Mouse (Mus musculus) kidney, embryonic 16.5 days (tissue): ENCODE measurements around the gene Flt3. TPM values are rescaled to one million over a fixed set of nuclear protein-coding genes. Genes with fewer than 3 reads are reported as not detected.

Experiments used
- ATAC-seq: fragments of 200-750 bp; cut with Nextera tagmentation; 2 replicates; pipeline ENCODE4 v1.8.0; 2017; ENCODE audit warnings: moderate TSS enrichment; ENCODE audit not compliant: low FRiP score, low TSS enrichment
- H3K27ac ChIP-seq: fragments of 300-500 bp; sonication (generic); 2 replicates; pipeline ENCODE4 v1.5.1; 2014; ENCODE audit warnings: low read length
- H3K27me3 ChIP-seq: fragments of 300-500 bp; sonication (generic); 2 replicates; pipeline ENCODE4 v1.6.1; 2014; ENCODE audit warnings: low read length, control low read depth, mixed read lengths; ENCODE audit not compliant: insufficient read depth
- H3K36me3 ChIP-seq: fragments of 300-500 bp; sonication (generic); 2 replicates; pipeline ENCODE4 v1.6.1; 2014; ENCODE audit warnings: low read length, control low read depth, mixed read lengths; ENCODE audit not compliant: insufficient read depth
- H3K4me1 ChIP-seq: fragments of 300-500 bp; sonication (generic); 2 replicates; pipeline ENCODE4 v1.6.1; 2014; ENCODE audit warnings: low read length, control low read depth, mixed read lengths; ENCODE audit not compliant: insufficient read depth
- H3K4me2 ChIP-seq: fragments of 300-500 bp; sonication (generic); replicated peaks from 2 replicates; pipeline ENCODE4 v1.6.1; 2014; ENCODE audit warnings: low read depth, low read length
- H3K4me3 ChIP-seq: fragments of 300-500 bp; sonication (generic); 2 replicates; pipeline ENCODE4 v1.5.1; 2014; ENCODE audit warnings: mild to moderate bottlenecking, low read length
- H3K9ac ChIP-seq: fragments of 300-500 bp; sonication (generic); replicated peaks from 2 replicates; pipeline ENCODE4 v1.6.1; 2014; ENCODE audit warnings: low read length
- H3K9me3 ChIP-seq: fragments of 300-500 bp; sonication (generic); 2 replicates; pipeline ENCODE4 v1.6.1; 2016; ENCODE audit warnings: low read length, control low read depth
- WGBS: fragments of 180-500 bp; shearing (Covaris S2); extraction: QIAGEN DNeasy Blood & Tissue Kit; methylation state at CpG from one replicate; pipeline ENCODE4 v1.1.7; 2014; 5-methylcytosine and 5-hydroxymethylcytosine counted together
- polyA plus RNA-seq: library from polyadenylated mRNA; unstranded; fragments of >200 nt; fragmentation: Nextera tagmentation; extraction: Ambion mirVana; gene quantifications from 2 replicates; pipeline ENCODE4 v1.2.1, GENCODE M21; 2015

Gene Flt3
- polyA plus RNA-seq, 1 experiment from 2014 or later: 0.06 TPM

- 56% methylated on average over 2 of the region's 2 CpGs for WGBS
- Histone ChIP-seq H3K9me3 (peaks cover 2% of the 10 kb centered on the region; the same call in 1 of the 2 replicates), H3K27me3 (no peaks in the 10 kb centered on the region), H3K4me2 (no peak overlapping the region), H3K9ac (no peak overlapping the region), H3K36me3 (no peaks in the 10 kb centered on the region), H3K4me1 (no peaks in the 10 kb centered on the region), H3K27ac (no peak overlapping the region), H3K4me3 (no peak overlapping the region)
- no peak for ATAC-seq
These were observed 9.5 kb downstream of the Flt3 start for GRCm38 (mm10) chr5:147390772-147391171.

- Histone ChIP-seq H3K4me1 (no peaks in the 10 kb centered on the region), H3K9me3 (no peaks in the 10 kb centered on the region), H3K27ac (no peak overlapping the region), H3K27me3 (no peaks in the 10 kb centered on the region), H3K9ac (no peak overlapping the region), H3K4me3 (no peak overlapping the region), H3K4me2 (no peak overlapping the region), H3K36me3 (no peaks in the 10 kb centered on the region)
- ATAC-seq: no peak
- 83% methylated on average over 5 of the region's 5 CpGs for WGBS
These were observed 11.2 kb downstream of the Flt3 start for GRCm38 (mm10) chr5:147389052-147389451.

GRCm38 (mm10) chr5:147388376-147389008 is 11.8 kb downstream of the Flt3 start:
- H3K4me3 ChIP-seq: no peak overlapping the region
- H3K27ac ChIP-seq: no peak overlapping the region
- 79% methylated on average over 9 of the region's 9 CpGs for WGBS
- H3K9ac ChIP-seq: no peak overlapping the region
- H3K4me1 ChIP-seq: no peaks in the 10 kb centered on the region
- ATAC-seq: no peak
- H3K4me2 ChIP-seq: no peak overlapping the region
- no peaks in the 10 kb centered on the region for H3K36me3 ChIP-seq
- no peaks in the 10 kb centered on the region for H3K9me3 ChIP-seq
- H3K27me3 ChIP-seq: no peaks in the 10 kb centered on the region

GRCm38 (mm10) chr5:147386865-147387264 is 13.4 kb downstream of the Flt3 start:
- H3K9ac ChIP-seq: no peak overlapping the region
- no peaks in the 10 kb centered on the region for H3K9me3 ChIP-seq
- WGBS: 77% methylated on average over 13 of the region's 13 CpGs
- no peak overlapping the region for H3K4me2 ChIP-seq
- H3K27me3 ChIP-seq: no peaks in the 10 kb centered on the region
- H3K27ac ChIP-seq: no peak overlapping the region
- no peak overlapping the region for H3K4me3 ChIP-seq
- no peak for ATAC-seq
- no peaks in the 10 kb centered on the region for H3K4me1 ChIP-seq
- no peaks in the 10 kb centered on the region for H3K36me3 ChIP-seq

GRCm38 (mm10) chr5:147381396-147381795 is 18.9 kb downstream of the Flt3 start:
- Histone ChIP-seq H3K4me3 (no peak overlapping the region), H3K27me3 (no peaks in the 10 kb centered on the region), H3K27ac (no peak overlapping the region), H3K9ac (no peak overlapping the region), H3K4me2 (no peak overlapping the region), H3K36me3 (no peaks in the 10 kb centered on the region), H3K9me3 (no peaks in the 10 kb centered on the region), H3K4me1 (no peaks in the 10 kb centered on the region)
- no peak for ATAC-seq
- WGBS: 84% methylated on average over 10 of the region's 10 CpGs

- 83% methylated on average over 3 of the region's 3 CpGs for WGBS
- no peaks in the 10 kb centered on the region for H3K4me1 ChIP-seq
These were observed 20.8 kb downstream of the Flt3 start for GRCm38 (mm10) chr5:147379481-147379880.

GRCm38 (mm10) chr5:147370276-147370675 is 30.0 kb downstream of the Flt3 start:
- Histone ChIP-seq H3K4me3 (no peak overlapping the region), H3K36me3 (no peaks in the 10 kb centered on the region), H3K27ac (no peak overlapping the region), H3K9ac (no peak overlapping the region), H3K9me3 (no peaks in the 10 kb centered on the region), H3K4me1 (no peaks in the 10 kb centered on the region), H3K4me2 (no peak overlapping the region), H3K27me3 (no peaks in the 10 kb centered on the region)
- no peak for ATAC-seq
- 86% methylated on average over 8 of the region's 8 CpGs for WGBS

More at GRCm38 (mm10) chr5:147379481-147379880, 20.8 kb downstream of the Flt3 start:
- no peak overlapping the region for H3K9ac ChIP-seq
- H3K4me3 ChIP-seq: no peak overlapping the region
- H3K27ac ChIP-seq: no peak overlapping the region
- H3K9me3 ChIP-seq: no peaks in the 10 kb centered on the region
- no peaks in the 10 kb centered on the region for H3K36me3 ChIP-seq
- H3K4me2 ChIP-seq: no peak overlapping the region
- no peaks in the 10 kb centered on the region for H3K27me3 ChIP-seq
- ATAC-seq: no peak

- no peak for ATAC-seq
- Histone ChIP-seq H3K36me3 (no peaks in the 10 kb centered on the region), H3K4me3 (no peak overlapping the region), H3K4me2 (no peak overlapping the region), H3K4me1 (no peaks in the 10 kb centered on the region), H3K9ac (no peak overlapping the region), H3K9me3 (no peaks in the 10 kb centered on the region), H3K27me3 (no peaks in the 10 kb centered on the region), H3K27ac (no peak overlapping the region)
- 90% methylated on average over 6 of the region's 6 CpGs for WGBS
These were observed 32.1 kb downstream of the Flt3 start for GRCm38 (mm10) chr5:147368221-147368620.

- Histone ChIP-seq H3K4me2 (no peak overlapping the region; the same call in 1 of the 2 replicates), H3K4me3 (no peak overlapping the region), H3K27me3 (no peaks in the 10 kb centered on the region), H3K9me3 (no peaks in the 10 kb centered on the region), H3K36me3 (no peaks in the 10 kb centered on the region), H3K4me1 (no peaks in the 10 kb centered on the region), H3K9ac (no peak overlapping the region), H3K27ac (no peak overlapping the region)
- 34% methylated on average over 16 of the region's 16 CpGs for WGBS
- ATAC-seq: no peak
These were observed 34.1 kb downstream of the Flt3 start for GRCm38 (mm10) chr5:147365995-147366765.

- 65% methylated on average over 12 of the region's 12 CpGs for WGBS
- Histone ChIP-seq H3K36me3 (no peaks in the 10 kb centered on the region), H3K4me3 (no peak overlapping the region), H3K9ac (no peak overlapping the region), H3K4me2 (no peak overlapping the region), H3K27me3 (no peaks in the 10 kb centered on the region), H3K4me1 (no peaks in the 10 kb centered on the region), H3K9me3 (no peaks in the 10 kb centered on the region), H3K27ac (no peak overlapping the region)
- ATAC-seq: no peak
These were observed 37.2 kb downstream of the Flt3 start for GRCm38 (mm10) chr5:147363054-147363453.
